Mouse (Mus musculus) CH12.LX (cell line): ENCODE results near the gene Matn1. TPM values are rescaled to one million over a fixed set of nuclear protein-coding genes. Genes with fewer than 3 reads are reported as not detected.

Source experiments
- DNase-seq: peaks from one replicate; pipeline ENCODE4 v3.0.0-alpha.2; 2013; ENCODE audit errors: extremely low read depth
- H3K27ac ChIP-seq: 2 replicates; pipeline ENCODE4 v1.5.1; 2012; ENCODE audit warnings: low read depth, mild to moderate bottlenecking, control low read depth, moderate library complexity; ENCODE audit not compliant: insufficient read depth
- H3K27me3 ChIP-seq: replicated peaks from 2 replicates; pipeline ENCODE3; 2012; ENCODE audit warnings: inconsistent platforms
- H3K36me3 ChIP-seq, 2 experiments: replicated peaks in 1 of 2; 2 replicates each; pipeline versions ENCODE3 to v1.6.1; 2012; ENCODE audit warnings: inconsistent platforms in 1 of 2, low read length in 1 of 2, mild to moderate bottlenecking in 1 of 2, mixed read lengths in 1 of 2, moderate library complexity in 1 of 2; ENCODE audit not compliant: control insufficient read depth in 1 of 2, insufficient read depth in 1 of 2
- H3K4me1 ChIP-seq, 2 experiments: 2 replicates each; pipeline ENCODE4 v1.6.1; 2012; ENCODE audit warnings: inconsistent platforms in 1 of 2, moderate library complexity in 1 of 2; ENCODE audit not compliant: insufficient read depth in 2 of 2, control insufficient read depth in 1 of 2
- H3K4me2 ChIP-seq: 2 replicates; pipeline ENCODE4 v1.6.1; 2012; ENCODE audit warnings: low read depth, mild to moderate bottlenecking, control low read depth; ENCODE audit not compliant: poor library complexity, insufficient read depth, severe bottlenecking
- H3K4me3 ChIP-seq, 3 experiments: fragments of 150-350 bp in 1 of 3; sonication (generic) in 1 of 3; replicated peaks in 1 of 3; 2 replicates each; pipeline versions ENCODE3 to v1.5.1; 2011 to 2012; ENCODE audit warnings: low read depth in 2 of 3, low read length in 2 of 3, mild to moderate bottlenecking in 2 of 3, moderate library complexity in 2 of 3, control low read depth in 1 of 3, improper control_type of control experiment in 1 of 3, inconsistent platforms in 1 of 3, mixed read lengths in 1 of 3; ENCODE audit not compliant: poor library complexity in 1 of 3
- H3K79me2 ChIP-seq: replicated peaks from 2 replicates; pipeline ENCODE4 v1.6.1; 2012; ENCODE audit warnings: mild to moderate bottlenecking, moderate library complexity; ENCODE audit not compliant: control insufficient read depth, poor library complexity, insufficient read depth, severe bottlenecking; ENCODE audit errors: extremely low read depth
- H3K9ac ChIP-seq: 2 replicates; pipeline ENCODE4 v1.6.1; 2012; ENCODE audit warnings: low read depth, mild to moderate bottlenecking, control low read depth, moderate library complexity; ENCODE audit not compliant: insufficient read depth
- H3K9me3 ChIP-seq: replicated peaks from 2 replicates; pipeline ENCODE3; 2012; ENCODE audit warnings: low read length, inconsistent platforms, mixed read lengths
- BHLHE40 ChIP-seq: IDR thresholded peaks from 2 replicates; pipeline ENCODE4 v1.6.1; 2011; ENCODE audit warnings: mild to moderate bottlenecking, low read depth, low read length, improper control_type of control experiment
- CHD1 ChIP-seq: IDR thresholded peaks from 2 replicates; pipeline ENCODE4 v1.6.1; 2012; ENCODE audit warnings: low read depth, low read length, improper control_type of control experiment, inconsistent platforms
- CHD2 ChIP-seq: IDR thresholded peaks from 2 replicates; pipeline ENCODE4 v1.6.1; 2011; ENCODE audit warnings: low read length, improper control_type of control experiment
- CTCF ChIP-seq, 2 experiments: IDR thresholded peaks in 1 of 2; conservative IDR thresholded peaks in 1 of 2; 2 replicates each; pipeline ENCODE4 v1.5.1; 2011 to 2012; ENCODE audit warnings: low read depth in 2 of 2, low read length in 2 of 2, improper control_type of control experiment in 1 of 2, inconsistent platforms in 1 of 2, mild to moderate bottlenecking in 1 of 2, moderate library complexity in 1 of 2
- E2F4 ChIP-seq: IDR thresholded peaks from 2 replicates; pipeline ENCODE4 v1.6.1; 2011; ENCODE audit warnings: low read depth, low read length, improper control_type of control experiment; ENCODE audit not compliant: insufficient replicate concordance
- ELF1 ChIP-seq: IDR thresholded peaks from 2 replicates; pipeline ENCODE4 v1.6.1; 2014; ENCODE audit warnings: low read depth, mild to moderate bottlenecking, inconsistent platforms, low read length, improper control_type of control experiment
- EP300 ChIP-seq: IDR thresholded peaks from 2 replicates; pipeline ENCODE4 v1.6.1; 2011; ENCODE audit warnings: low read length, improper control_type of control experiment
- ETS1 ChIP-seq: conservative IDR thresholded peaks from 2 replicates; pipeline ENCODE4 v1.6.1; 2012; ENCODE audit warnings: low read depth, mild to moderate bottlenecking, inconsistent platforms, low read length, improper control_type of control experiment, moderate library complexity
- GABPA ChIP-seq: IDR thresholded peaks from 2 replicates; pipeline ENCODE4 v1.6.1; 2012; ENCODE audit warnings: low read depth, low read length, improper control_type of control experiment, inconsistent platforms; ENCODE audit not compliant: insufficient replicate concordance
- HCFC1 ChIP-seq: IDR thresholded peaks from 2 replicates; pipeline ENCODE4 v1.6.1; 2012; ENCODE audit warnings: low read depth, mild to moderate bottlenecking, inconsistent platforms, low read length, improper control_type of control experiment
- IRF4 ChIP-seq: IDR thresholded peaks from 2 replicates; pipeline ENCODE4 v1.6.1; 2014; ENCODE audit warnings: low read depth, mild to moderate bottlenecking, inconsistent platforms, low read length, improper control_type of control experiment
- JUN ChIP-seq: IDR thresholded peaks from 2 replicates; pipeline ENCODE4 v1.6.1; 2011; ENCODE audit warnings: low read depth, mild to moderate bottlenecking, low read length, improper control_type of control experiment, moderate library complexity; ENCODE audit not compliant: insufficient read depth
- JUND ChIP-seq: conservative IDR thresholded peaks from 2 replicates; pipeline ENCODE4 v1.6.1; 2011; ENCODE audit warnings: low read depth, low read length, improper control_type of control experiment
- KAT2A ChIP-seq: IDR thresholded peaks from 2 replicates; pipeline ENCODE4 v1.6.1; 2012; ENCODE audit warnings: low read length, improper control_type of control experiment, inconsistent platforms; ENCODE audit not compliant: insufficient replicate concordance
- MAFK ChIP-seq: IDR thresholded peaks from 2 replicates; pipeline ENCODE4 v1.6.1; 2011; ENCODE audit warnings: low read length, improper control_type of control experiment; ENCODE audit not compliant: insufficient replicate concordance
- MAX ChIP-seq: IDR thresholded peaks from 2 replicates; pipeline ENCODE4 v1.6.1; 2011; ENCODE audit warnings: low read length, improper control_type of control experiment
- MAZ ChIP-seq: IDR thresholded peaks from 2 replicates; pipeline ENCODE4 v1.6.1; 2012; ENCODE audit warnings: low read depth, mild to moderate bottlenecking, inconsistent platforms, low read length, improper control_type of control experiment, moderate library complexity
- MEF2A ChIP-seq: IDR thresholded peaks from 2 replicates; pipeline ENCODE4 v1.6.1; 2014; ENCODE audit warnings: low read depth, mild to moderate bottlenecking, inconsistent platforms, low read length, improper control_type of control experiment, borderline replicate concordance
- MXI1 ChIP-seq: IDR thresholded peaks from 2 replicates; pipeline ENCODE4 v1.6.1; 2011; ENCODE audit warnings: mild to moderate bottlenecking, low read depth, low read length, improper control_type of control experiment
- MYC ChIP-seq: IDR thresholded peaks from 2 replicates; pipeline ENCODE4 v1.6.1; 2011; ENCODE audit warnings: low read depth, mild to moderate bottlenecking, improper control_type of control experiment, low read length
- NELFE ChIP-seq: IDR thresholded peaks from 2 replicates; pipeline ENCODE4 v1.6.1; 2011; ENCODE audit warnings: low read depth, low read length, improper control_type of control experiment
- NRF1 ChIP-seq: IDR thresholded peaks from 2 replicates; pipeline ENCODE4 v1.6.1; 2014; ENCODE audit warnings: low read depth, mild to moderate bottlenecking, inconsistent platforms, low read length, improper control_type of control experiment, moderate library complexity
- PAX5 ChIP-seq: IDR thresholded peaks from 2 replicates; pipeline ENCODE4 v1.6.1; 2012; ENCODE audit warnings: low read length, inconsistent platforms, mixed read lengths
- POLR2A ChIP-seq: IDR thresholded peaks from 2 replicates; pipeline ENCODE4 v1.6.1; 2011; ENCODE audit warnings: low read depth, mild to moderate bottlenecking, improper control_type of control experiment, low read length
- POLR2AphosphoS2 ChIP-seq: IDR thresholded peaks from 2 replicates; pipeline ENCODE4 v1.6.1; 2011; ENCODE audit warnings: low read depth, low read length, improper control_type of control experiment
- RAD21 ChIP-seq: IDR thresholded peaks from 2 replicates; pipeline ENCODE4 v1.6.1; 2011; ENCODE audit warnings: low read depth, mild to moderate bottlenecking, low read length, improper control_type of control experiment, moderate library complexity
- RCOR1 ChIP-seq: conservative IDR thresholded peaks from 2 replicates; pipeline ENCODE4 v1.6.1; 2012; ENCODE audit warnings: low read depth, mild to moderate bottlenecking, inconsistent platforms, low read length, improper control_type of control experiment
- SIN3A ChIP-seq: IDR thresholded peaks from 2 replicates; pipeline ENCODE4 v1.6.1; 2012; ENCODE audit warnings: low read length, improper control_type of control experiment, inconsistent platforms
- SMC3 ChIP-seq: IDR thresholded peaks from 2 replicates; pipeline ENCODE4 v1.6.1; 2011; ENCODE audit warnings: low read depth, low read length, improper control_type of control experiment
- TBP ChIP-seq: conservative IDR thresholded peaks from 2 replicates; pipeline ENCODE4 v1.6.1; 2011; ENCODE audit warnings: low read depth, low read length, improper control_type of control experiment
- TCF12 ChIP-seq: IDR thresholded peaks from 2 replicates; pipeline ENCODE4 v1.6.1; 2014; ENCODE audit warnings: low read depth, mild to moderate bottlenecking, inconsistent platforms, low read length, improper control_type of control experiment
- UBTF ChIP-seq: IDR thresholded peaks from 2 replicates; pipeline ENCODE4 v1.6.1; 2012; ENCODE audit warnings: low read depth, mild to moderate bottlenecking, inconsistent platforms, low read length, improper control_type of control experiment, moderate library complexity
- USF1 ChIP-seq: IDR thresholded peaks from 2 replicates; pipeline ENCODE4 v1.6.1; 2014; ENCODE audit warnings: low read depth, mild to moderate bottlenecking, inconsistent platforms, low read length, improper control_type of control experiment
- USF2 ChIP-seq: conservative IDR thresholded peaks from 2 replicates; pipeline ENCODE4 v1.6.1; 2011; ENCODE audit warnings: low read depth, low read length, improper control_type of control experiment
- ZC3H11A ChIP-seq: IDR thresholded peaks from 2 replicates; pipeline ENCODE4 v1.6.1; 2012; ENCODE audit warnings: low read depth, mild to moderate bottlenecking, inconsistent platforms, low read length, improper control_type of control experiment
- ZKSCAN1 ChIP-seq: IDR thresholded peaks from 2 replicates; pipeline ENCODE4 v1.6.1; 2012; ENCODE audit warnings: low read depth, inconsistent platforms, low read length, improper control_type of control experiment, borderline replicate concordance
- ZMIZ1 ChIP-seq: IDR thresholded peaks from 2 replicates; pipeline ENCODE4 v1.6.1; 2012; ENCODE audit warnings: low read depth, mild to moderate bottlenecking, inconsistent platforms, low read length, improper control_type of control experiment
- ZNF384 ChIP-seq: IDR thresholded peaks from 2 replicates; pipeline ENCODE4 v1.6.1; 2012; ENCODE audit warnings: low read depth, low read length, improper control_type of control experiment, inconsistent platforms
- dilution Hi-C: fragments of 300-500 bp; cut with MboI; formaldehyde crosslinking; loops from 2 replicates; pipeline ENCODE4 v1.14.3; 2020; ENCODE audit warnings: low sequenced_read_pairs; ENCODE audit not compliant: extremely low pct_unique_long_range_greater_than_20kb, extremely low pct_ligation_motif_present
- in situ Hi-C: fragments of 300-500 bp; cut with MboI; formaldehyde crosslinking; loops from 3 replicates; pipeline ENCODE4 v1.14.3; 2019; ENCODE audit warnings: low sequenced_read_pairs, low pct_ligation_motif_present, low pct_unique_long_range_greater_than_20kb, mixed read lengths
- polyA plus RNA-seq: library from polyadenylated mRNA; unstranded; fragments of >175 nt; gene quantifications from 2 replicates; pipeline ENCODE4 v1.2.1, GENCODE M21; 2012; ENCODE audit warnings: low read depth; ENCODE audit not compliant: insufficient read length
- total RNA-seq, 2 experiments: library from RNA; depleted of rRNA; stranded (reverse); fragments of 300-350 nt in 1 of 2; fragments of >200 nt in 1 of 2; gene quantifications; 2 replicates each; pipeline ENCODE4 v1.2.3; 2012 to 2014

Matn1 gene
- total and polyA plus RNA-seq, 3 experiments: 0.52 to 3.5 (median 0.76) TPM

GRCm38 (mm10) chr4:130899782-130900427 lies 44.3 kb upstream of the Matn1 start:
- Histone ChIP-seq H3K27ac (peak overlapping the region; percentile 100), H3K4me2 (peak overlapping the region; percentile 57; the same call in 1 of the 2 replicates), H3K27me3 (peaks cover 6% of the 10 kb centered on the region), H3K4me1 (peaks cover 67 to 82% of the 10 kb centered on the region in 2 experiments), H3K36me3 (no peaks in the 10 kb centered on the region), H3K79me2 (no peaks in the 10 kb centered on the region)
- DNase-seq: peak; percentile 90
- dilution Hi-C loops: no loop called here
- in situ Hi-C loops: loop anchor here (5.0 kb wide), 1 partner anchor 37 kb away; no protein-coding TSS in a partner anchor
- TF ChIP-seq ELF1 (peak; percentile 85), GABPA (no peak), USF2 (peak; percentile 84), ZKSCAN1 (no peak), ETS1 (peak; percentile 96), MAFK (peak; percentile 64; the same call in 1 of the 2 replicates), POLR2A (peak; percentile 51), ZC3H11A (no peak), TCF12 (peak; percentile 86), MAZ (peak; percentile 63), IRF4 (peak; percentile 64), RCOR1 (peak; percentile 92), POLR2AphosphoS2 (peak; percentile 54; the same call in 1 of the 2 replicates), NRF1 (0 out of 2 replicates have a peak, but pooled peaks have one; percentile 28), MYC (peak; percentile 93), PAX5 (no peak), MXI1 (peak; percentile 90), SIN3A (peak; percentile 93), USF1 (peak; percentile 89), BHLHE40 (peak; percentile 98), CHD1 (no peak; the same call in 1 of the 2 replicates), E2F4 (0 out of 2 replicates have a peak, but pooled peaks have one; percentile 16), TBP (0 out of 2 replicates have a peak, but pooled peaks have one; percentile 78), JUN (peak; percentile 57), KAT2A (0 out of 2 replicates have a peak, but pooled peaks have one; percentile 67), CHD2 (peak; percentile 66), MEF2A (peak; percentile 84), ZMIZ1 (peak; percentile 71), SMC3 (0 out of 2 replicates have a peak, but pooled peaks have one; percentile 2), CTCF (conservative IDR thresholded peaks at IDR 0.05 in 1 of 2, IDR thresholded peaks at IDR 0.05 in 1 of 2; ENCODE audit: low read depth in 2 of 2, low read length in 2 of 2) (peak in 1 of 2 experiments; percentile 34; a peak in 1 of 4 replicates), EP300 (peak; percentile 75), NELFE (peak; percentile 74; the same call in 1 of the 2 replicates), ZNF384 (0 out of 2 replicates have a peak, but pooled peaks have one; percentile 14), MAX (peak; percentile 96), JUND (peak; percentile 64), RAD21 (peak; percentile 44), UBTF (peak; percentile 67), HCFC1 (peak; percentile 65)
- TF ChIP-seq, all 38 proteins: peak for 33
- Histone ChIP-seq H3K4me3 (peak overlapping the region in 1 of 3 experiments; percentile 7), H3K9me3 (no peaks in the 10 kb centered on the region), H3K9ac (peak overlapping the region; percentile 24)
